Mouse (Mus musculus) liver, embryonic 14.5 days (tissue): ENCODE results near the gene Rnf186.

Experiments used
- CTCF ChIP-seq: IDR thresholded peaks from 2 replicates; pipeline ENCODE4 v1.5.1; 2016; ENCODE audit warnings: antibody characterized with exemption, low read depth, control low read depth
- EP300 ChIP-seq: IDR thresholded peaks from 2 replicates; pipeline ENCODE4 v1.6.1; 2016; ENCODE audit warnings: antibody characterized with exemption, low read depth

DNA sequence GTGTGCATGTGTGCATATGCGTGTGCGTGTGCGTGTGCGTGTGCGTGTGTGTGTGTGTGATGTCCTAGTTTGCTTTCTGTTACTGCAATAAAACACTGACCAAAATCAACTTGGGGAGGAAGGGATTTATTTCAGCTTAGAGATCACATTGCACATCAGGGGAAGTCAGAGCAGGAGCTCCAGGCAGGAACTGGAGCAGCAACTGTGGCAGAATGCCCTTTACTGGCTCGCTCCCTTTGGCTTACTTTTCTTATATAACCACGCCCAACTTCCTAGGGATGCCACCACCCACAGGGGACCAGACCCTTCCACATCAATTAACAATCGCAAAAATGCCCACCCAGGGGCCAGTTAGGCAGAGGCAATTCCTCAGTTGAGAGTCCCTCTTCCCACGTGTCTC, 8.3 kb upstream of the Rnf186 start:
- TF ChIP-seq CTCF, result no peak
- no peak for TF ChIP-seq EP300
